Mouse (Mus musculus) retina, postnatal 1 day (tissue): ENCODE results near the gene Pcbp2.

Source experiments
- DNase-seq: peaks from one replicate; pipeline ENCODE4 v3.0.0-alpha.2; 2012

Gene Pcbp2

DNA sequence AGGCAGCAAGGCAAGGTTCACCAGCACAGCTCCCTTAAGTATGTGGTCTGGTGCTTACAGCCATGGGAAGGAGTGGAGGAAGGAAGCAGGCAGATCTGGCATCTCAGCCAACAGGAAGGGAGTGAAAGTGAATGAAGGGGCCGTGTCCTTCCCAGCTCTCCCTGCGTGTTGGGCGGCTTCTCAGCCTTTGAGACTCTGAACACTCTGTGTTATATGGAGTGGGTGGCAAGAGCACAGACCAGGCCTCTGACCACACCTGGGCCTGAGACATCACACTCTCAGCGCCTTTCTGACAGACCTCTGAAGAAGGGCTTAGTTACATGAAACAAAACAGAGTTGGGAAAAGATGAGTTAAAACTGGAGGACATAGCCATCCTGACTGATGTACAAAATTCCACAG lies 60.2 kb downstream of the Pcbp2 start:
- no peak for DNase-seq

- DNase-seq = no peak
Measured at GRCm38 (mm10) chr15:102531586-102531985, 61.2 kb downstream of the Pcbp2 start.

DNA sequence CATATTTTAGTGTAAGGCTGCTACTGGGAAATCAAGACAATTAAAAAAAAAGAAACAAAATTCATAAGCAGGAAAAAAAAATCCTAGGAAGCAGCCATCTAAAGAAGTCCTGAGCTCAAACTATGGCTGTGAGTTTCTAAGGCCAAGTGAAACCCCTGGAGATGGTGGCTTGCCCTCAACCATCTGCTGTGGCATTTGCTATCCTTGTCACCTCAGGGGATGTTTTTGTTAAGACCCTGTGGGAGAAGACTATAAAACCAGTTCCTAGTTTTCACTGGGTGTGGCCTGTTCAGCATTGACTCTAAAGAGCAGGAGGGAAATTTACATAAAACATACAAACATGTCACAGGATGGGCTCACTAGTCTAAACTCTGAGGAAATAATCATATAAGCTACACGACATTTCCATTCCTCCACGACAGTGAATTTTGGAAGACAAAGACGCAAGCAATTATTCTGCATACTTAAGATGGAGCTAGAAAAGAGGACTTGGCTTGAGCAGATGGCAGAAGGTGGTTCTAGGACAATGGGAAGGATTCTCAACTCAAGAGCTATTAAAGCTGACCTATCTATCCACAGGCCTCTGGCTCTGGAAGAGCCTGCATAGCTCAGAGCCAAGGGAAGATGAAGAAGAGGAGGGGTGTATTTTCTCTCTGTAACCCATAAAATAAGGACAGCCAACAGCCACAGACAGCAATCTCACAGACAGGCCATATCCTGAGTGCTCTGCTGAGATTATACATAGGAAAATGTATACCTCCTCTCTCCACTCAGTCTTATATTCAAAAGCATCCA lies 62.0 kb downstream of the Pcbp2 start:
- no peak for DNase-seq

GRCm38 (mm10) chr15:102533926-102534325 lies 63.6 kb downstream of the Pcbp2 start:
- no peak for DNase-seq

DNA sequence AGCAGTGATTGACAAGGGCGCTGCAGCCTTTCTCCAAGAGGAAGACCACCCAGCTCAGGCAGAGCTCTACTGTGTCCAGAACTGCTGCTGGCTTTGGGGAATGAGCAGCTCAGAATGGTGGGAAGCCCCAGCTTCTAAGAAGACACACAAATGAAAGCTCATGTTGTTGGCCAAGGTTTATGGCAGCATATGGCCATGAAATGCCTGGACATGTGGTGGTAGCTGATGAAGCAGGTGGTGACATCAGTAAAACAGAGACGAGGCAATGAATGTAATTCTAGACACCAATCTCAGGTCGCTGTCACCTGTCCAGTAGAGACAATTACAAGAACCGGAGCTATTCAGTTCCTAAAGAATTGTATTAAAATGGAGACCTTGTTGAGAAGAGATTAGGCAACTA lies 74.5 kb downstream of the Pcbp2 start:
- no peak for DNase-seq

GRCm38 (mm10) chr15:102546246-102546645 lies 75.9 kb downstream of the Pcbp2 start:
- DNase-seq = no peak

- peak; percentile 26 for DNase-seq
Measured at GRCm38 (mm10) chr15:102546677-102547427, 76.5 kb downstream of the Pcbp2 start.

GRCm38 (mm10) chr15:102547478-102547877 lies 77.1 kb downstream of the Pcbp2 start:
- no peak for DNase-seq
